Mouse (Mus musculus) heart, embryonic 11.5 days (tissue): ENCODE data around the gene Abi3. TPM values are rescaled to one million over a fixed set of nuclear protein-coding genes. Genes with fewer than 3 reads are reported as not detected.

ENCODE experiments used
- ATAC-seq: fragments of 200-750 bp; cut with Nextera tagmentation; replicated peaks from 2 replicates; pipeline ENCODE4 v1.8.0; 2017; ENCODE audit warnings: moderate library complexity; ENCODE audit not compliant: insufficient number of reproducible peaks, low FRiP score, low TSS enrichment
- H3K27ac ChIP-seq: fragments of 300-500 bp; sonication (generic); 2 replicates; pipeline ENCODE4 v1.5.1; 2014; ENCODE audit warnings: mild to moderate bottlenecking, low read depth, low read length
- H3K27me3 ChIP-seq: fragments of 300-500 bp; sonication (generic); 2 replicates; pipeline ENCODE4 v1.6.1; 2014; ENCODE audit warnings: mild to moderate bottlenecking, low read length, mixed read lengths; ENCODE audit not compliant: control insufficient read depth, insufficient read depth
- H3K36me3 ChIP-seq: fragments of 300-500 bp; sonication (generic); 2 replicates; pipeline ENCODE4 v1.6.1; 2014; ENCODE audit warnings: mild to moderate bottlenecking, low read length, moderate library complexity, mixed read lengths; ENCODE audit not compliant: control insufficient read depth, insufficient read depth
- H3K4me1 ChIP-seq: fragments of 300-500 bp; sonication (generic); 2 replicates; pipeline ENCODE4 v1.6.1; 2014; ENCODE audit warnings: low read length; ENCODE audit not compliant: control insufficient read depth, insufficient read depth
- H3K4me2 ChIP-seq: fragments of 300-500 bp; sonication (generic); 2 replicates; pipeline ENCODE4 v1.6.1; 2014; ENCODE audit warnings: mild to moderate bottlenecking, moderate library complexity
- H3K4me3 ChIP-seq: fragments of 300-500 bp; sonication (generic); 2 replicates; pipeline ENCODE4 v1.5.1; 2014; ENCODE audit warnings: low read depth, low read length
- H3K9ac ChIP-seq: fragments of 300-500 bp; sonication (generic); 2 replicates; pipeline ENCODE4 v1.6.1; 2014; ENCODE audit warnings: mild to moderate bottlenecking, low read depth, low read length, moderate library complexity
- H3K9me3 ChIP-seq: fragments of 300-500 bp; sonication (generic); replicated peaks from 2 replicates; pipeline ENCODE4 v1.6.1; 2016; ENCODE audit warnings: low read length; ENCODE audit not compliant: control insufficient read depth
- WGBS: fragments of 180-500 bp; shearing (Covaris S2); extraction: QIAGEN DNeasy Blood & Tissue Kit; methylation state at CpG from one replicate; pipeline ENCODE4 v1.1.7; 2014; ENCODE audit not compliant: insufficient replicate concordance; 5-methylcytosine and 5-hydroxymethylcytosine counted together
- polyA plus RNA-seq: library from polyadenylated mRNA; unstranded; fragments of >200 nt; fragmentation: Nextera tagmentation; extraction: Ambion mirVana; gene quantifications from 2 replicates; pipeline ENCODE4 v1.2.1, GENCODE M21; 2014

Abi3 gene
- polyA plus RNA-seq, 1 experiment from 2014 or later: 11.5 TPM

DNA sequence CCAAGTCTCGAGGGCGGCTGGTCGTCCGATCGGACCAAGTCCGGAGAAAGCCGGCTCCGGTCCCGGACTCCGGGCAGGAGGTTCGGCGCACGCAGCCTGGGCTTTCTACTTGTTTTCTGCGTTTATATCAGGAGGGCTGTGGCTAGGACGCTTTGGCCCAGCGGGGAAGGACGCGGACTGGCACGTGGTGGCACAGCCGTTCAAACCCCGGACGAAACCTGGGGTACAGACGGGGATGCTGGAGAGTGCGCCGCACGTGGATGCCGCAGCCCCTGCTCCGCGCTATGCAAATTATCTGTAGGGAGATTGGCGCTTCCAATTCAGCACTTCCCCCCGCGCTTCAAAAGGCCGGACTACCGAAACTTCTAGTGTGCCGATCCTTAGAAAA lies 17.2 kb upstream of the Abi3 start:
- ATAC-seq: peak; percentile 64

DNA sequence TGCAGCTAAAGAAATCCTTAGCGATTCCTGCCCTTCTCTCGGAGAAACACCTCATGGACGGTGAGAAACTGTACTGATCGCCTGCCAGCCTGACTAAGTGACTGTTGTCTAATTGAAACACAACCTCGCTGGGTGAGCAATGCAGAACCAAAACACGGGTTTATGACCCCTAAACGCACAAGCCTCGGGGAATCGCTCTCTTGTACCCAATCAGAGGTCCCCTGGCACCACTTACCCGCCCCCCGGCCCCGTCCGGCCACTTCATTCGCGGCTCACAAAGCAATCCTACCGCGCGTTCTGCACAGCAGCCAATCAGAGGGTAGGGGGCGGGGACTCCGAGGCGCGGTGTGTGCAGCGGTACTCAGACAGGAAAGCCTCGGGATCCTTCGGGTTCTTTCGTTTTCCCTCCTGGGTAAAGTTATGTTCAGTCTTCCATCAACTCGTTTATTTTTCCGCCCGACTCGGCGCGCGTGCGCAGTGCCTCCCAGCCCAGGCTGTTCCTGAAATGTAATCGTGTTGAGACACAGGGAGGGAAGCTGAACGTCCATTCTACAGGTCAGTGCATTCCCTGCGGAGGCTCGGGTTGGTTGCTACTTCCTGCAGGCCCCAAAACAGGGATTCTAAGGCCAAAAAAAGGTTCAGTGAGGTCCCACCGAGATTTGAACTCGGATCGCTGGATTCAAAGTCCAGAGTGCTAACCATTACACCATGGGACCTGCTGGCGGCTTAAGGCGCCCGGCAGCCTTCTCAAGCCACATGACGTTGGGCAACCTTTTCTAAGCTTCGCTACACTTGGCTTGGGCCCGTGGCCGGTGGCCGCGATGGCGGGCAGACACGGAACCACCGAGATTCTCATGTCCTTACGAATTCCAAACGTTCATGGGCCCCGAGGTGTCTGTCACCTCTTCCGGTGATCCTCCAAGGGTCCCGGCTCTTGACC lies 16.5 kb upstream of the Abi3 start:
- Histone ChIP-seq H3K27ac (peak overlapping the region; percentile 88), H3K9me3 (no peaks in the 10 kb centered on the region), H3K36me3 (no peaks in the 10 kb centered on the region), H3K4me2 (peak overlapping the region; percentile 91), H3K4me3 (peak overlapping the region; percentile 76), H3K4me1 (peaks cover 9% of the 10 kb centered on the region), H3K9ac (peak overlapping the region; percentile 82), H3K27me3 (no peaks in the 10 kb centered on the region)
- peak; percentile 96 for ATAC-seq
- under 1% methylated on average over 58 of the region's 58 CpGs for WGBS

More for the DNA sequence above, 17.2 kb upstream of the Abi3 start:
- Histone ChIP-seq H3K9me3 (no peaks in the 10 kb centered on the region), H3K36me3 (no peaks in the 10 kb centered on the region), H3K4me1 (peaks cover 9% of the 10 kb centered on the region), H3K4me2 (peak overlapping the region; percentile 91), H3K4me3 (peak overlapping the region; percentile 76), H3K27me3 (no peaks in the 10 kb centered on the region), H3K27ac (peak overlapping the region; percentile 88), H3K9ac (peak overlapping the region; percentile 80)
- WGBS: under 1% methylated on average over 35 of the region's 35 CpGs

DNA sequence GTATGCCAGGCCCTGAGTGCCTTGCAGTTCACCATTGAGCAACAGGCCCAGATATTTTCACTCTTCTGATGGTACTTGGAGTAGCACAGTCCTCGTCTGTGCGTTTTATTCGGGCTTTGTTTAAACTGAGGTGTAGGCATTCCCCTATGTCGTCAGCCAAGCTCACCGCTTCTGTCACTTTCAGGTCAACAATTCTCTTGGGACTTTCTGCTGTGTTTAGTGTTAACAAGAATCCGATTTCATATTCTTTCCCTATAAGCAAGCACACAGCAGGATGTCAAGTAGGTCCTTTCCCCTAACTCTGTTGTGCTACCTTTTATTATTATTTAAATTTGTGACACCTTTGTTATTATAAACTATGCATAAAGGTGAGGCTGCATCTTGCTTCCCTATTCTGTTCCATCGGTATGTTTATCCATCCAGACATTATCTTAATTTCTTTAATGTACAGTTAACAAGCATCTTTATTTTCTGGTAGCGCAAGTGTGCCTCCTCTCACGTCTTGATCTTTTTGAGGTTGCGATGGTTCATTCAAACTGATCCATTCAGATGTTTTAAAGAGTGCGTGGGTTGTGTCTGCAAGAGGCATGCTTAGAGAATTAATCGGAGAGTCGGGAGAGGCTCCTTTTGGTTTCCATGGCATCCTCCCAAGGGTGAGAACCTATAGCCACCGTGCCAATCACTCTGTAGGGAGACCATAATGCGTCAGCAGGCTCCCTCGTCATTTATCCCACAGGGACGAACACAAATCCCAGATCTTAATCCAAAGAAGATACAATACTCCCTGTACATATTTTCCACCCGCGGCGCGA lies 15.6 kb upstream of the Abi3 start:
- Histone ChIP-seq H3K4me1 (peaks cover 9% of the 10 kb centered on the region), H3K4me3 (peak overlapping the region; percentile 76), H3K9ac (peak overlapping the region; percentile 82), H3K9me3 (no peaks in the 10 kb centered on the region), H3K27ac (peak overlapping the region; percentile 88), H3K4me2 (peak overlapping the region; percentile 91), H3K27me3 (no peaks in the 10 kb centered on the region), H3K36me3 (no peaks in the 10 kb centered on the region)
- ATAC-seq: no peak
- 23% methylated on average over 21 of the region's 21 CpGs for WGBS

DNA sequence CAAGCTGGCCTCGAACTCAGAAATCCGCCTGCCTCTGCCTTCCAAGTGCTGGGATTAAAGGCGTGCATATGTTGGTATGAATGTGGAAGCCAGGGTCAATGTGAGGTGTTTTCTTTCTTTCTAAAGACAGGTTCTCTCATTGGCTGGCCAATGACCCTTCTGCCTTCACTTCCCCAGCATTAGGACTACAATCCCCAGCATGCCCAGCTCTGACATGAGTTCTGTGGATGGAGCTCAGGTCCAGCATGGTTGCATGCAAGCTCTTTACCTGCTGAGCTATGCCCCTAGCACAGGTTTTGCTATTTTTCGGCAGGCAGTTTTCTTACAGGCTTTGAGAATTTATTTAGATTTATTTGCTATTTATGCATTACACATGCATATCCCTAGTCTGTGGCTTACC lies 15.0 kb upstream of the Abi3 start:
- Histone ChIP-seq H3K4me1 (peaks cover 9% of the 10 kb centered on the region), H3K9me3 (no peaks in the 10 kb centered on the region), H3K27me3 (no peaks in the 10 kb centered on the region), H3K4me2 (peak overlapping the region; percentile 2; the same call in 1 of the 2 replicates), H3K9ac (no peak overlapping the region), H3K36me3 (no peaks in the 10 kb centered on the region), H3K4me3 (no peak overlapping the region), H3K27ac (no peak overlapping the region)
- WGBS: 78% methylated on average over 4 of the region's 4 CpGs
- ATAC-seq: no peak

DNA sequence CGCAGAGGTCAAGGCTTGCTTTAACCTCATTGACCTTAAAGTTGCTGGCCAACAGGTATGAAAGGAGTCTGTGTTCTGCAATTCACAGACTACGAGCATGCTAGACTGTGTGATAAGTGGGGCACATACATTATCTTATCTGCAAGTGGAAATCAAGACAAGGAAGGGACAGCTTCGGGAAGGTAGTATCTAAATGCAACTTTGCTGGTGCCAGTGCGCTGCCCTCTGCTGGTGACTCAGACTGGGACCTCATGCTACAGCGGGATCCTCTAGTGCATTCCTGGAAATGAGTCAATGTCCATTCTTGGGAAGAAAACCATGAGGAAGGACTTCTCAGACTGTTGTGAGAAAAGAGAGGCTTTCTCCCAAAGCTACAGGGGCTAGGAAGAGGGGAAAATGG lies 11.4 kb upstream of the Abi3 start:
- WGBS: 47% methylated on average over 5 of the region's 5 CpGs
- H3K27ac ChIP-seq: no peak overlapping the region
- no peak overlapping the region for H3K4me2 ChIP-seq
- no peaks in the 10 kb centered on the region for H3K9me3 ChIP-seq
- no peaks in the 10 kb centered on the region for H3K36me3 ChIP-seq
- no peaks in the 10 kb centered on the region for H3K27me3 ChIP-seq
- ATAC-seq: no peak
- H3K9ac ChIP-seq: no peak overlapping the region
- 0 out of 2 replicates have a peak, but pooled peaks cover 3% of the 10 kb centered on the region for H3K4me1 ChIP-seq
- no peak overlapping the region for H3K4me3 ChIP-seq

DNA sequence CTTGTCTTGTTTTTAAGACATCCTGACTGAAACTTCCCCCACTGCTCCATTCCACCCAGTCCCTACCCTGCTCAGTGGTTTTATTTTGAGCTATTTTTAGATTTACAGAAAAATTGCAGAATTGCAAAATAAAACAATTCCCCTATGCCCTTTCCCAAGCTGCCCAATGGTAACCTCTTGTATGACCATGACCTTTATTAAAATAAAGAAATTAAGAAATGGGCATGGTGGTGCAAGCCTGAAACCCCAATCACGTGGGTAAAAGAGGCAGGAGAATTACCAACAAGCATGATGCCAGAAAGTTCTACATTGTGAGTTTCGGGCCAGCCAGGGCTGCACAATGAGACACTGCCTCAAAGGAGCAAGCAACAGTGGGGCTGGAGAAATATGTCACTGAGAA lies 8.6 kb upstream of the Abi3 start:
- Histone ChIP-seq H3K4me3 (no peak overlapping the region), H3K36me3 (no peaks in the 10 kb centered on the region), H3K9ac (no peak overlapping the region), H3K27ac (no peak overlapping the region), H3K27me3 (no peaks in the 10 kb centered on the region), H3K4me1 (no peaks in the 10 kb centered on the region), H3K4me2 (no peak overlapping the region), H3K9me3 (no peaks in the 10 kb centered on the region)
- WGBS: 63% methylated on average over 2 of the region's 2 CpGs
- ATAC-seq: no peak

DNA sequence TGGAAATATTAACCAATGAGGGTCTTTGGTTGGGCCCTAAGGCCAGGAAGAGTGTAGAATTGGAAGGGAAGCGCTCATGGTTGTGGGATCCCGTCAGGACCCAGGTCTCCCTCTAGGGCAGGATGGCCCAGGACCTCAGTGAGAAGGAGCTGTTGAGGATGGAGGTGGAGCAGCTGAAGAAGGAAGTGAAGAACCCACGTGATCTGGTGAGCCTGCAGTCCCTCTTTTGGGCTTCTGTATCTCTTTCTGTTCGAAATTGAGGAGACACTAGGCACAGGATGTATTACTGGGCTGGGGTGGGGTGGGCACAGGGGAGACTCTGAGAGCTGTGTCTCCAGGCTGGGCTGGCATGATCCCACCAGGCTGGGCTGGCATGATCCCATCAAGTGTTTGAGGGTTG lies 2.7 kb upstream of the Abi3 start:
- peaks cover 6% of the 10 kb centered on the region; the same call in 1 of the 2 replicates for H3K4me1 ChIP-seq
- 54% methylated on average over 4 of the region's 4 CpGs for WGBS
- ATAC-seq: no peak
- no peak overlapping the region for H3K9ac ChIP-seq
- peak overlapping the region; percentile 49 for H3K4me2 ChIP-seq
- H3K27ac ChIP-seq: no peak overlapping the region
- H3K27me3 ChIP-seq: peaks cover 5% of the 10 kb centered on the region; the same call in 1 of the 2 replicates
- H3K4me3 ChIP-seq: no peak overlapping the region
- H3K36me3 ChIP-seq: peaks cover 3% of the 10 kb centered on the region; the same call in 1 of the 2 replicates
- H3K9me3 ChIP-seq: no peaks in the 10 kb centered on the region

DNA sequence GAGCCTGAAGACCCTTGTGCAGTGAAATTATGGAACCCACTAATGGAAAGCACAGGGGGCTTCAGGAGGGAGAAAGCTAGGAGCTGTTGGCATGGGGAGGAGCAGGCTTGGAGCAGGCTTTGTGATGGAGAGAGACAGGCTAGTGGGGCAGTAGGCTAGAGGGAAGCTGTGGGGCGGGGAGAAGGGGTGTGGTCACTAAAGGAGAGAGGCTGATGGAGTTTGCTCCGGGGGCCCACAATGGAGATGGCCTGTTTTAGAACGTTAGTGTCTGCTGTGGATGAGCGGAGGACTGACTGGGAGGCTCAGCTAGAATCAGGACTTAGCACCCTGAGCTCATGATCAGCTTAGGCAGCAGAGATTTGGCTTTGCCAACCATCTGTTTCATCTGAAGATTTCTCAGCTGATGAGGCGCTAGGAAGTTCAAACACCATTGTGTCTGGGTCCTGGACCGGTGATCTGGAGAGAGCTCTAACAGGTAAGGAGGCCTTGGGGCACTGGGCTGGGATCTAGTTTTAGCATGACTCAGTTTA lies 1.2 kb upstream of the Abi3 start:
- H3K36me3 ChIP-seq: peaks cover 3% of the 10 kb centered on the region; the same call in 1 of the 2 replicates
- H3K9me3 ChIP-seq: no peaks in the 10 kb centered on the region
- 44% methylated on average over 6 of the region's 6 CpGs for WGBS
- peaks cover 6% of the 10 kb centered on the region; the same call in 1 of the 2 replicates for H3K4me1 ChIP-seq
- peak overlapping the region; percentile 59 for H3K27ac ChIP-seq
- peak overlapping the region; percentile 40; the same call in 1 of the 2 replicates for H3K9ac ChIP-seq
- peak overlapping the region; percentile 49 for H3K4me2 ChIP-seq
- peak overlapping the region; percentile 21 for H3K4me3 ChIP-seq
- no peak for ATAC-seq
- peaks cover 6% of the 10 kb centered on the region; the same call in 1 of the 2 replicates for H3K27me3 ChIP-seq
